Mouse (Mus musculus) spleen, adult 2 months (tissue): Measurements from ENCODE around the gene Ip6k3. TPM values are rescaled to one million over a fixed set of nuclear protein-coding genes. Genes with fewer than 3 reads are reported as not detected.

Experiments
- DNase-seq, 2 experiments: peaks; one replicate each; pipeline versions ENCODE4 v3.0.0 to v3.0.0-alpha.2; 2012 to 2021; ENCODE audit warnings: low spot score in 2 of 2, low read depth in 1 of 2
- H3K27ac ChIP-seq: fragments of 200-500 bp; 2 replicates; pipeline ENCODE4 v1.5.1; 2012; ENCODE audit warnings: low read length, inconsistent platforms; ENCODE audit not compliant: insufficient read depth
- H3K27me3 ChIP-seq: fragments of 200-500 bp; 2 replicates; pipeline ENCODE4 v1.6.1; 2012; ENCODE audit warnings: mild to moderate bottlenecking, moderate library complexity, low read length, inconsistent platforms; ENCODE audit not compliant: control insufficient read depth, insufficient read depth
- H3K36me3 ChIP-seq: fragments of 200-500 bp; 2 replicates; pipeline ENCODE4 v1.6.1; 2012; ENCODE audit warnings: mild to moderate bottlenecking, low read length, inconsistent platforms; ENCODE audit not compliant: control insufficient read depth, insufficient read depth
- H3K4me1 ChIP-seq: fragments of 200-500 bp; 2 replicates; pipeline ENCODE4 v1.6.1; 2011; ENCODE audit warnings: inconsistent platforms; ENCODE audit not compliant: control insufficient read depth, insufficient read depth, insufficient read length
- H3K4me3 ChIP-seq: fragments of 200-500 bp; 2 replicates; pipeline ENCODE4 v1.5.1; 2011; ENCODE audit warnings: mild to moderate bottlenecking, inconsistent platforms; ENCODE audit not compliant: insufficient read depth, insufficient read length; ENCODE audit errors: extremely low read depth
- CTCF ChIP-seq: fragments of 200-500 bp; IDR thresholded peaks from 2 replicates; pipeline ENCODE4 v1.5.1; 2011; ENCODE audit warnings: mild to moderate bottlenecking, inconsistent platforms; ENCODE audit not compliant: insufficient read depth, insufficient read length, insufficient replicate concordance; ENCODE audit errors: extremely low read depth
- POLR2A ChIP-seq: fragments of 200-500 bp; IDR thresholded peaks from 2 replicates; pipeline ENCODE4 v1.6.1; 2011; ENCODE audit warnings: low read depth, low read length, inconsistent platforms
- WGBS: fragments of 180-500 bp; shearing (Covaris S2); methylation state at CpG from one replicate; pipeline ENCODE4 v1.1.7; 2018; 5-methylcytosine and 5-hydroxymethylcytosine counted together
- polyA plus RNA-seq: library from polyadenylated mRNA; depleted of rRNA; stranded (reverse); fragments of >200 nt; gene quantifications from 2 replicates; pipeline ENCODE4 v1.2.3, GENCODE M21; 2012

The Ip6k3 gene
- polyA plus RNA-seq, 1 experiment, result 0.71 TPM

GRCm38 (mm10) chr17:27125185-27125584, 42.4 kb downstream of the Ip6k3 start:
- TF ChIP-seq CTCF (peak; percentile 92), POLR2A (no peak)
- peaks cover 37% of the 10 kb centered on the region for H3K36me3 ChIP-seq
- no peaks in the 10 kb centered on the region for H3K4me1 ChIP-seq
- H3K27ac ChIP-seq, result no peak overlapping the region
- no peaks in the 10 kb centered on the region for H3K27me3 ChIP-seq
- DNase-seq, result peak; percentile 26 to 75
- H3K4me3 ChIP-seq, result no peak overlapping the region
- 49% methylated on average over 12 of the region's 12 CpGs for WGBS

- TF ChIP-seq CTCF, result no peak
- H3K4me1 ChIP-seq, result peaks cover 8% of the 10 kb centered on the region; the same call in 1 of the 2 replicates
- peaks cover 46% of the 10 kb centered on the region for H3K36me3 ChIP-seq
- no peak overlapping the region for H3K27ac ChIP-seq
- no peak overlapping the region for H3K4me3 ChIP-seq
- WGBS, result 86% methylated on average over 7 of the region's 7 CpGs
- DNase-seq, result no peak
- no peaks in the 10 kb centered on the region for H3K27me3 ChIP-seq
These were observed 43.7 kb downstream of the Ip6k3 start for GRCm38 (mm10) chr17:27123813-27124375.

- Histone ChIP-seq H3K36me3 (peaks cover 51% of the 10 kb centered on the region), H3K4me1 (peaks cover 10% of the 10 kb centered on the region; the same call in 1 of the 2 replicates), H3K27ac (no peak overlapping the region), H3K4me3 (no peak overlapping the region), H3K27me3 (no peaks in the 10 kb centered on the region)
- 89% methylated on average over 2 of the region's 2 CpGs for WGBS
- TF ChIP-seq CTCF (no peak), POLR2A (no peak)
- no peak for DNase-seq
These were observed 44.5 kb downstream of the Ip6k3 start for GRCm38 (mm10) chr17:27123103-27123502.

- Histone ChIP-seq H3K27me3 (no peaks in the 10 kb centered on the region), H3K4me3 (no peak overlapping the region), H3K36me3 (peaks cover 55% of the 10 kb centered on the region), H3K27ac (no peak overlapping the region), H3K4me1 (peaks cover 10% of the 10 kb centered on the region; the same call in 1 of the 2 replicates)
- no peak for TF ChIP-seq CTCF
- no peak for TF ChIP-seq POLR2A
- WGBS, result 93% methylated on average over 11 of the region's 11 CpGs
- no peak for DNase-seq
These were observed 44.9 kb downstream of the Ip6k3 start for GRCm38 (mm10) chr17:27122701-27123100.

GRCm38 (mm10) chr17:27121781-27122180, 45.8 kb downstream of the Ip6k3 start:
- no peaks in the 10 kb centered on the region for H3K27me3 ChIP-seq
- WGBS, result 88% methylated on average over 7 of the region's 7 CpGs
- peaks cover 10% of the 10 kb centered on the region; the same call in 1 of the 2 replicates for H3K4me1 ChIP-seq
- DNase-seq, result no peak
- TF ChIP-seq CTCF (no peak), POLR2A (no peak)
- peaks cover 63% of the 10 kb centered on the region for H3K36me3 ChIP-seq
- no peak overlapping the region for H3K27ac ChIP-seq
- H3K4me3 ChIP-seq, result no peak overlapping the region

- H3K27ac ChIP-seq, result no peak overlapping the region
- no peak for DNase-seq
- H3K4me3 ChIP-seq, result no peak overlapping the region
- no peaks in the 10 kb centered on the region for H3K27me3 ChIP-seq
- WGBS, result 90% methylated on average over 14 of the region's 14 CpGs
- H3K4me1 ChIP-seq, result peaks cover 10% of the 10 kb centered on the region; the same call in 1 of the 2 replicates
- no peak for TF ChIP-seq CTCF
- TF ChIP-seq POLR2A, result no peak
- H3K36me3 ChIP-seq, result peaks cover 68% of the 10 kb centered on the region
These were observed 46.3 kb downstream of the Ip6k3 start for GRCm38 (mm10) chr17:27121266-27121665.

- peaks cover 75% of the 10 kb centered on the region for H3K36me3 ChIP-seq
- H3K4me3 ChIP-seq, result no peak overlapping the region
- no peaks in the 10 kb centered on the region for H3K27me3 ChIP-seq
- peaks cover 10% of the 10 kb centered on the region; the same call in 1 of the 2 replicates for H3K4me1 ChIP-seq
- 83% methylated on average over 18 of the region's 18 CpGs for WGBS
- H3K27ac ChIP-seq, result no peak overlapping the region
- DNase-seq, result no peak
- peak; percentile 23; the same call in 1 of the 2 replicates for TF ChIP-seq CTCF
- TF ChIP-seq POLR2A, result no peak
These were observed 47.0 kb downstream of the Ip6k3 start for GRCm38 (mm10) chr17:27120561-27121024.
